Mouse (Mus musculus) adrenal gland, adult 8-10 months (tissue): ENCODE results near the gene Pax9. TPM values are rescaled to one million over a fixed set of nuclear protein-coding genes. Genes with fewer than 3 reads are reported as not detected.
A peak's percentile ranks its signal among the peaks of the same experiment; 100 is the strongest.

Experiments used
- DNase-seq: peaks from one replicate; pipeline ENCODE4 v3.0.0; 2022
- total RNA-seq, 4 experiments: library from RNA; stranded (reverse); gene quantifications; 2 replicates each; pipeline ENCODE4 v1.2.4; 2022

The Pax9 gene
- total RNA-seq, result not detected

DNA sequence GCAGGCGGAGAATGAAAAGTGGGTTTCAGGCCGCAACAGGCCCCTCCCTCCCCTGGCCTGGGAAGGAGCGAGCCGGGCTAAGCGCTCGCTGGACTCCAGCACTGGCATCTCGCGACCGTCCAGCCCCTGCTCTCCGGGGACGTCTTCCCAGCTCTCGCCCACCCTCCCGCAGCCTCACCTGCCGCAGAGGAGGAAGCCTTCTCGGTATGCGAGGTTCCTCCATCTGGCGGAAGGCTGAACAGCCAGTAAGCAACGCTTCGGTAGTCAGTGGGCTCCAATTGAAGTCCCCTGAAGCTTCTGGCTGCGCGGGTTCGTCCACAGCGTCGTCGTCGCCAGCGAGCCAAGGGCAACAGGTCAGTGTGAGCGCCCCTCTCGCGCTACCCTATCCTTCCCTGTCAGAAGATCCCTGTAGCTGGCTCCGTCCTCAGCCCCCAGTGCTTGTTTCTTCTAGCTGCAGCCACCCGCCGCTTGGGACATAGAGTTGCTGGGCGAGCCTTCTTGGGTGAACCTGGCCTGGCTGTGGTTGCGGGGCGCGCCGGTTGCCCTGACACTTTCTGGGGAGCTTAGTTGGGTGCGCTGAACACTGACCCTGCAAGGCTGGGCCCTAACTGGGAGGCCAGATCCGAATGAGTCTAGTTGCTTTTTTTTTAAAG, at the start of gene Pax9:
TSS of gene Pax9 (plus strand) at position 341 of the 653 bp plus-strand sequence.
- no peak for DNase-seq

- no peak for DNase-seq
Observed at GRCm38 (mm10) chr12:56669451-56670122, 22.0 kb upstream of the Pax9 start.

GRCm38 (mm10) chr12:56670795-56671194, 20.8 kb upstream of the Pax9 start:
- no peak for DNase-seq

GRCm38 (mm10) chr12:56674726-56675125, 16.8 kb upstream of the Pax9 start:
- no peak for DNase-seq

- no peak for DNase-seq
Observed at GRCm38 (mm10) chr12:56677620-56678019, 13.9 kb upstream of the Pax9 start.

DNA sequence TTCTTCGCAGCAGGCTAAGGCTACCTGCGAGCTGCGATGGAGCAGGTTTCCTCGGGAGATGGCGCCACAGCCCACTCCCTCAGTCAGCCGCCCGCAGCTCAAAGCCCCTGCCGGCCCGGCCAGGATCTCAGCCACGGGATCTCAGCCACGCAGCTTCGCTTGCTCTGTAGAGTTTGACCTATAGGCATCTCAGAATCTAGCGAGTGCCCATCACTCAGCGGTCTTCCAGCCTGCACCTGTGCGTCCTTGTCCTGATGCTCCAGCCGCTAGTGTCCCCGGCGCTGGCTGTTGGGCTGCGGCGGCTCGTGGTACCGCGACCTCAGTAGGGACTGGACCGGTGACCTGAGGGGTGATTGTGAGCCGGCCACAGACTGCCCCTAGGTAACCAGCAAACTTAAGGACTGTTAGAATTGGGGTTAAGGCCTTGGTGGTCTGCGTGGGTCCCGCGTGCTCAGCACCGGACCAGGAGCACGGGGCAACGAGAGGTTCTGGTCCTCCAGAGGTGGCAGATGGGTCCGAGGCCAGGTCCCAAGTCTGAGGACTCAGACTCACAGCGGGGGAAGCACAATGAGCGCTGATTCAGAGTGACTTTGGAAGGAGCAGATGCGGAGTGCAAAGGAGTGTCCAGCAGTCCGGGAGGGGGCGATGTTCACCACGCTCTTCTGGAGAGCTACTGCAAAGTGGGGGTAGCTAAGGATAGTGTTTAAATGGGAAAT, 10.3 kb upstream of the Pax9 start:
- DNase-seq, result no peak

DNA sequence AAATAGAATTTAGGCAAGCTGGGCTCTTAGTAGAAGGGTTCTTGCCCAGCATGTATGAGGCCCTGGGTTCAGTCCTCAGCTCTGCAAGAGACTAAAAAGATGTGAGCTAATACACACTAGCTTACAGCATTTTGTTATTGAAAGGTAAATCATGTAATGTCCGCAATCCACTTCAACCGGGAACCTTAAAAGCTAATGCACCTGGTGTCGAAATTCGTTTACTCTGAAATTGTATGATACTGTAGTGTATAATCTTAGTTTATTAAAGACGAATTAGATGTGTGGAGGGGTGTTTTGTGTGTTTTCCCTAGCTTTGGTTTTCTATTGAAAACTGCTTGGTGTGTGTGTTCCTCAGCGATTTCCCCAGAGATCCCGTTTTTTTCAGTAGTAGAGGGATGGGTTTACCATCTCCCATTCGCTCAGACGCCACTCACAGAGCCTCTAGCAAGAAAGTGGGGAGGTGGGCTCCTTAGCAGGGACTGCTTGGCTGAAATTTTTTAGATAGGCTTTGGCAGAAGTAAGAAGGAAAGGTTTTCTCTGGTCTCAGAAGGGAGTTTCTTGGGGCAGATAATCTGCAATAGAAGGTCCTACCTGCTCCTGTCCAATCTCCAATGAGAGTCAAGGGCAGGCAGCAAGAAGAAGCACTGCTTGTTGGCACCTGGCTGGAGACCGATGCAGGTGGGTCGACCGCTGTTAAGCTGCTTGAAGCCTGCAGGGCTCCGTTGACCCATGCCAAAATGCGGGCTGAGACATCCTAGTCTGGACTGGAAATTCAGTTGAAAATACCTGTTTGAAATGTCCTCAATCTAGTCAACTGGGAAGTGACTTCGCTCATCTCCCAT, 3.7 kb upstream of the Pax9 start:
- no peak for DNase-seq

GRCm38 (mm10) chr12:56688482-56688840, 3.1 kb upstream of the Pax9 start:
- no peak for DNase-seq

GRCm38 (mm10) chr12:56688920-56689319, 2.6 kb upstream of the Pax9 start:
- DNase-seq, result no peak

DNA sequence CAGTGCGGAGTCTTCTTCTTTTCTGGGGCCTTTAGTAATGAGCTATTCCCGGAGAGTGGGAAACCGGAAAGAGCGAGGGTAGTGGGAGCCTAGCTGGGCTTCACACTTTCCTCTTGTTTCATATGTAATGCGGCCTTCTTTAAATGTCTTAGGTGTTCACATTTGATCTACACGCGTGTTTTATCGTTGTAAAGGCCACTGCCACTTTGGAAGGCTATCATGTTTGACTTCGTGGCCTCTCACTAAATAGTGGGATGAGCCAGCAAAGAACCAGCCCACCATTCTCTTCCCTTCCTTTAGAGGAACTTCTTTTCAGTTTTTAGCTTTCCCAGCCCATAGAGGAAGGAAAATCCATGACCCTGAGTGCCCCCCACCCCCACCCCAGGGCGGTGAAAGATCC, 2.2 kb upstream of the Pax9 start:
- DNase-seq, result no peak

DNA sequence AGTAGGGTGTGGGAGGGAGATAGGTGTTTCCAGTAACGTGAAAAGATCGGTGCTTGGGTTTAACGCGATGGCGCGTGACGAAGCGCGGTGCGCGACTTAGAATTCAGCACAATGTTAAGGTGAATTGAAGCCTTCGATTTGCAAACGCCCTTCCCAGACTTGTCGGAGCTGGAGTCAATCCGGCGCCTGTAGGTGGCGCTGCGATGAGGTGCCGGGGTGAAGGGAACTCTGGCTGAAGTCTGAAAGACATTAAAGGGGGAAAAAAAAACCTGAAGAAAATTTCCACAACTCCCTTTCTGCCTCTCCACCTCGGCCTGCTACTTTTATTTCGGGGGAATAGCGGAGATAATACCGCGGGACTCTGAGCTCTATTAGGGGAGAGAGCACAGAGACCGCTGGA, 1.8 kb upstream of the Pax9 start:
- DNase-seq, result no peak

GRCm38 (mm10) chr12:56690366-56690765, 1.2 kb upstream of the Pax9 start:
- DNase-seq, result no peak

GRCm38 (mm10) chr12:56691001-56691400, 566 bp upstream of the Pax9 start:
- DNase-seq, result no peak

- no peak for DNase-seq
Observed at GRCm38 (mm10) chr12:56692536-56692935, 969 bp downstream of the Pax9 start.

GRCm38 (mm10) chr12:56693411-56694098, 2.0 kb downstream of the Pax9 start:
- no peak for DNase-seq

GRCm38 (mm10) chr12:56694361-56694760, 2.8 kb downstream of the Pax9 start:
- DNase-seq, result no peak

DNA sequence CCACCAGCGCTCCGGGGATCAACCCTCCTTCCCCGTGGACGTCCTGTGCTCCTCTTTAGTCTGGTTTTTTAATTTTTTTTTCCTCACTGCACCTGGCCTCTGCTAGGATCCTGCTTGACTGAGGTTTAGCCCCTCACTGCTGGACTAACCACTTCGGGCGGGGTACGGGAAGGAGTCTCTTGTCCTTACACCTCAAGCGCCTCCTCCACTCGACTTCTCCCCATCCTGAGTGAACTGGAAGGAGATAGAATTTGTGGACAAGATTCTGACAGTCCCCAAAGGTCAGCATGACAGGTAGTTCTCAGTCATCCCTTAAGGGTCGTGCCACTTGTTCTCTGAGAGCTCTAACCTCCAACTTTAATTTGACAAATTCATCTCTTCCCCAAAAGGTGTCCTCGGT, 3.4 kb downstream of the Pax9 start:
- no peak for DNase-seq

DNA sequence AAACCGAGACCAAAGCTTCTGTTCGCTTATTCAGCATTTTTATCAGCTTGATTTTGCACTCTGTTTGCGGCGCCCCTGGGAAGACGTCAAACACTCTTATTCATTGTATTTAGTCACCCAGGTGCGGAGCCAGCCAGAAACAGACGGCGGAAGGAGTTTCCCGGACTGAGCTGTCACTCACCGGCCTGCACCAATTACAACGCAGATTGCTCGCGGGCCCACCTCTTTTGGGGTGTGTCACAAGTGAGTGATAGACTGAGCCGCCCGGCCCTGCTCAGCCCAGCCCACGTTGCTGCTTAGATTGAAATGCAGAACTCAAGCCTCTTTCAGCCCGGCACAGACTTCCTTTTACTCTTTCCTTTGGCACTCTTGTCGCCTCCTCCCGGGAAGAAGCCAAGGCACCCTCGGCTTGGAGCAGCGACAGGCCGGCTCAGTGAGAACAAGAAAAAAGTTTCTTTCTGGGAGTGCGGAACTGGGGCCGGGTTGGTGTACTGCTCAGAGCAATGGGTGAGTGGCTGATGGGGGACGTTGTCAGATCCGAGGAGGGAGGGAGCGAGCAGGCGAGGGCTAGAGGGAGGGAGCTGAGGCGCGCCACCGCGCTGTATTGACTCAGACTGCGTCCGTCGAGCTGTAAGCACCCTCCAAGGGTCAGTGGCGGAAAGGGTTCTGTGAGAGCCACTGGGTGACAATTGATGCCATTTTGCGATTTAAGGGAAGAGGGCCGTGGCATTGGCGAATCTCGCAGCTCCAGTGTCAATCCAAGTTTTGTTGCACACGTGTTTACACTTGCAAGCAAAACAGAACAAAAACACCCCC, 4.0 kb downstream of the Pax9 start:
- DNase-seq, result peak; percentile 53

- no peak for DNase-seq
Observed at GRCm38 (mm10) chr12:56696174-56697010, 4.8 kb downstream of the Pax9 start.

DNA sequence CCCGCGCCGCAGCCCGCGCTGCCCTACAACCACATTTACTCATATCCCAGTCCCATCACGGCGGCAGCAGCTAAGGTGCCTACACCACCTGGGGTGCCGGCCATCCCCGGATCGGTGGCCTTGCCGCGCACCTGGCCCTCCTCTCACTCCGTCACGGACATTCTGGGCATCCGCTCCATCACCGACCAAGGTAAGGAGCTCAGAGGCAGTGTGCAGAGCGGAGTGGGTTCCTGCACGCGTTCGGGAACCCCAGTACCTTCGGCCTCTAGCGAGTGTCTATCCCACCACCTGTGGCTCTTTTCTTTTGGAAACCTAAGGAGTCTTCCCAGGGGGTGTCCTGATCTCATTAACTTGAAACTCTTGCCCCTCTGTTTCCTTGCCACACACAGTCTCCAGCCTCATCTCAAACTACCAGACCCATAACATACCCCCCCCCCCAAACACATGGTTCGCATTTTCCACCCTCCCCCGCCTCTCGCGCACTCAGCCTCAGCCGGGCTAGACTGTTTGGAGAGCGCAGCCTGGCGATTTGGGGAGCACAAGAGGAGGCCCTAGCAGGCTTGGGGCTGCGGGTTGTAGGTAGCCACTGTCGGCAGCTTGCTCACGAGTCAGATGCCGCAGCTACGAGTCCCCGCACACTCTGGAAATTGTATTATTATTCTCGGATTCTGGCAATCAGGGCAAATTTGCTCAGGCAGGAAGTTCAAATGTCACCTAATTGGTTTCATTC, 5.6 kb downstream of the Pax9 start:
- no peak for DNase-seq
